Mouse (Mus musculus): ENCODE data around the gene Fgf15. TPM values are rescaled to one million over a fixed set of nuclear protein-coding genes. Genes with fewer than 3 reads are reported as not detected.

The Fgf15 gene
- polyA plus RNA-seq, 1 experiment from 2014 or later: 0.23 TPM

DNA sequence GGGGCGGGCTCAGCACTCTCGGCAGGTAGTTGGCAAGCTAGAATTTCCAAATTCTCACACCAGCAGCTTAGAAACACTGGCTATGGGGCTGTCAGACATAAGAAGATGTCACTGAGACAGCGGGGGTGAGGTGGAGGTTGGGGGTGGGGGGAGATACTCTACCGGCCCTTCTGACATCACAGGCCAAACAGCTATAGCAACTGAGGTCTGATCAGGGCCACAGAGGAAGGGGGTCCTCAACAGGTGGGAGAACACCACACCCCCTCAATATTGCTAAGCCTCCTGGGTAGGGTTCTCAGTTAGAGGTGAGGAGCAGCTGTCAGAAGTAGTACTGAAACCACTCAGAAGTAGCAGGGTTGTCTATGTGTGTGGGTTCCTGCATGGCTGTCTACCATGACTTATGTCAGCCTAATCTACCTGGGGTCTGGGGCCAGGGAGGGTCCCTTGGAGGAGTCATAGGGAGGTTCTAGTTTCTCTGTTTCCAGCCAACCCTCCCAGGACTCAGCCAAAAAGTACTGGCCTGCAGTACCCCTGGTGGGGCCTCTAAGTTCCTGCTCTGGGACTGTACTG is 40.1 kb downstream of the Fgf15 start:
- no peak overlapping the region; the same call in 1 of the 2 replicates for H3K4me2 ChIP-seq (replicated peaks)

GRCm38 (mm10) chr7:144937490-144937889 is 41.2 kb downstream of the Fgf15 start:
- H3K9me3 ChIP-seq: no peaks in the 10 kb centered on the region
- peak overlapping the region; percentile 96 for H3K4me2 ChIP-seq (replicated peaks)
- H3K4me3 ChIP-seq (replicated peaks): peak overlapping the region; percentile 56
- peaks cover 24% of the 10 kb centered on the region for H3K4me1 ChIP-seq (replicated peaks)
- no peak overlapping the region for H3K27ac ChIP-seq
- H3K36me3 ChIP-seq: 0 out of 2 replicates have a peak, but pooled peaks cover 9% of the 10 kb centered on the region
- H3K27me3 ChIP-seq (replicated peaks): peaks cover 21% of the 10 kb centered on the region
- WGBS: under 1% methylated on average over 20 of the region's 20 CpGs
- peak overlapping the region; percentile 56 for H3K9ac ChIP-seq
- ATAC-seq: peak; percentile 26; the same call in 1 of the 2 replicates

More for the DNA sequence above, 40.1 kb downstream of the Fgf15 start:
- Histone ChIP-seq H3K4me3 (replicated peaks) (no peak overlapping the region), H3K4me1 (replicated peaks) (peaks cover 20% of the 10 kb centered on the region; the same call in 1 of the 2 replicates), H3K27me3 (replicated peaks) (peaks cover 17% of the 10 kb centered on the region), H3K9ac (no peak overlapping the region), H3K9me3 (no peaks in the 10 kb centered on the region), H3K36me3 (0 out of 2 replicates have a peak, but pooled peaks cover 9% of the 10 kb centered on the region), H3K27ac (no peak overlapping the region)
- ATAC-seq: no peak
- WGBS: 90% methylated on average over 4 of the region's 4 CpGs

GRCm38 (mm10) chr7:144937899-144938517 is 41.7 kb downstream of the Fgf15 start:
- H3K9me3 ChIP-seq: no peaks in the 10 kb centered on the region
- H3K27ac ChIP-seq: 0 out of 2 replicates have a peak overlapping the region, but pooled peaks have one; percentile 4
- H3K9ac ChIP-seq: peak overlapping the region; percentile 56
- H3K4me3 ChIP-seq (replicated peaks): peak overlapping the region; percentile 56
- 1% methylated on average over 39 of the region's 39 CpGs for WGBS
- peaks cover 25% of the 10 kb centered on the region for H3K27me3 ChIP-seq (replicated peaks)
- no peak for ATAC-seq
- H3K4me1 ChIP-seq (replicated peaks): peaks cover 29% of the 10 kb centered on the region
- H3K36me3 ChIP-seq: 0 out of 2 replicates have a peak, but pooled peaks cover 9% of the 10 kb centered on the region
- peak overlapping the region; percentile 96 for H3K4me2 ChIP-seq (replicated peaks)

GRCm38 (mm10) chr7:144938661-144939343 is 42.5 kb downstream of the Fgf15 start:
- Histone ChIP-seq H3K9ac (peak overlapping the region; percentile 56), H3K4me3 (replicated peaks) (peak overlapping the region; percentile 56), H3K4me2 (replicated peaks) (peak overlapping the region; percentile 96), H3K9me3 (no peaks in the 10 kb centered on the region), H3K4me1 (replicated peaks) (peaks cover 36% of the 10 kb centered on the region), H3K27ac (peak overlapping the region; percentile 77), H3K27me3 (replicated peaks) (peaks cover 25% of the 10 kb centered on the region), H3K36me3 (0 out of 2 replicates have a peak, but pooled peaks cover 9% of the 10 kb centered on the region)
- ATAC-seq: no peak
- under 1% methylated on average over 32 of the region's 32 CpGs for WGBS

- H3K27ac ChIP-seq: peak within 1 kb of the TSS; percentile 77
- peak within 1 kb of the TSS; percentile 96 for H3K4me2 ChIP-seq (replicated peaks)
- peaks cover 36% of the 10 kb centered on the region for H3K4me1 ChIP-seq (replicated peaks)
- 0 out of 2 replicates have a peak, but pooled peaks cover 9% of the 10 kb centered on the region for H3K36me3 ChIP-seq
- peak; percentile 61 for ATAC-seq
- no peaks in the 10 kb centered on the region for H3K9me3 ChIP-seq
- H3K27me3 ChIP-seq (replicated peaks): peaks cover 25% of the 10 kb centered on the region
- WGBS: under 1% methylated on average over 43 of the region's 45 CpGs
- peak within 1 kb of the TSS; percentile 56 for H3K4me3 ChIP-seq (replicated peaks)
- H3K9ac ChIP-seq: peak within 1 kb of the TSS; percentile 56
Measured at GRCm38 (mm10) chr7:144939344-144940002, 43.1 kb downstream of the Fgf15 start, which contains the start of gene Ccnd1. Gene Ccnd1, minus strand, starts transcription at chr7:144939925.

DNA sequence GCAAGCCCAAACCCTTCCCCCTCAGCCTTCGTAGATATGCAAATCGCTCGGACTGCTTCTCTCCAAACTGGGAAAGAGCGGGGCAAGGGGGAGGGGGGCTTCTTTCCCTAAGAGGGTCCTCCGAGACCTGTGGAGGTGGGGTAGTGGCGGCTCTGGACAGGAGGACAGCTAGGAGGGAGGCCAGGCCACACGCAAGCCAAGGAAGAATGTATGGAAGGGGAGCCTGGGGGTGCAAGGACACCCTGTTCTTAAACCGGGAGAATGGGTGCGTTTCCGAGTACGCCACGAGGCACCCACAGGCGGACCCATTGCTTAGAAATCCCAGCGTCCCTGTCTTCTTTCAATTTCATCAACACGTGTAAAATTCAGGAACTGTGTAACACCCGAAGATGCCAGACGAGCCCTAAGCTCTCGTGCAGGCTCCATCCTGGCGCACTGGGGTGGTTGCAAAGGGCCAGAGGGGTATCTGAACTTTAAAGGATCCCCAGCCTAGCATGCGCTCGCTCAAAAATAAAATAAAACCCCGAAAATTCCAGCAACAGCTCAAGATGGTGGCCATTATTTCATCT is 43.8 kb downstream of the Fgf15 start:
- 0 out of 2 replicates have a peak, but pooled peaks cover 7% of the 10 kb centered on the region for H3K36me3 ChIP-seq
- peak; percentile 13; the same call in 1 of the 2 replicates for ATAC-seq
- 2% methylated on average over 22 of the region's 22 CpGs for WGBS
- peak overlapping the region; percentile 96 for H3K4me2 ChIP-seq (replicated peaks)
- peak overlapping the region; percentile 74 for H3K27ac ChIP-seq
- H3K4me1 ChIP-seq (replicated peaks): peaks cover 36% of the 10 kb centered on the region
- H3K9me3 ChIP-seq: no peaks in the 10 kb centered on the region
- peaks cover 25% of the 10 kb centered on the region for H3K27me3 ChIP-seq (replicated peaks)
- peak overlapping the region; percentile 56 for H3K4me3 ChIP-seq (replicated peaks)
- H3K9ac ChIP-seq: peak overlapping the region; percentile 36

DNA sequence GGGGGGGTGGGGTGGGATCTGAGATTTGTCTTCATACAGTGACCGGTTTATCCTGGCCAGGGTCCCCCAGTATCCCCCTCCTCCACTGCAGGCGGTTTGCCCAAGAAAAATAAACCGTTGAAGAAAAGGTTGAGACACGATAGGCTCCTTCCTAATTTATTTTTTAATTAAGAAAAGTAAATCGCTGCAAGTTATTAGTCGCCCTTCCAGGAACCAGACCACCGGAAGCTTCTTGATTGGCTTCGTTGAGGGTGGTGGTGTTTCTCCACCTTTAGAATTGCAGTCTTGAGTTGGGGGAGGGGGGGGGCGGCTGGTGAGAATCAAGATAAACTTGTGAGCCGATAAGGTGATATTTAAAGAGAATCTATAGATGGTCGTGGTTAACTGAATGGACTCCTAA is 44.3 kb downstream of the Fgf15 start:
- Histone ChIP-seq H3K9ac (peak overlapping the region; percentile 36; the same call in 1 of the 2 replicates), H3K36me3 (0 out of 2 replicates have a peak, but pooled peaks cover 7% of the 10 kb centered on the region), H3K4me1 (replicated peaks) (peaks cover 36% of the 10 kb centered on the region), H3K4me3 (replicated peaks) (peak overlapping the region; percentile 56; the same call in 1 of the 2 replicates), H3K27me3 (replicated peaks) (peaks cover 25% of the 10 kb centered on the region), H3K9me3 (no peaks in the 10 kb centered on the region), H3K27ac (peak overlapping the region; percentile 74; the same call in 1 of the 2 replicates), H3K4me2 (replicated peaks) (peak overlapping the region; percentile 96)
- no peak for ATAC-seq
- 5% methylated on average over 11 of the region's 11 CpGs for WGBS

DNA sequence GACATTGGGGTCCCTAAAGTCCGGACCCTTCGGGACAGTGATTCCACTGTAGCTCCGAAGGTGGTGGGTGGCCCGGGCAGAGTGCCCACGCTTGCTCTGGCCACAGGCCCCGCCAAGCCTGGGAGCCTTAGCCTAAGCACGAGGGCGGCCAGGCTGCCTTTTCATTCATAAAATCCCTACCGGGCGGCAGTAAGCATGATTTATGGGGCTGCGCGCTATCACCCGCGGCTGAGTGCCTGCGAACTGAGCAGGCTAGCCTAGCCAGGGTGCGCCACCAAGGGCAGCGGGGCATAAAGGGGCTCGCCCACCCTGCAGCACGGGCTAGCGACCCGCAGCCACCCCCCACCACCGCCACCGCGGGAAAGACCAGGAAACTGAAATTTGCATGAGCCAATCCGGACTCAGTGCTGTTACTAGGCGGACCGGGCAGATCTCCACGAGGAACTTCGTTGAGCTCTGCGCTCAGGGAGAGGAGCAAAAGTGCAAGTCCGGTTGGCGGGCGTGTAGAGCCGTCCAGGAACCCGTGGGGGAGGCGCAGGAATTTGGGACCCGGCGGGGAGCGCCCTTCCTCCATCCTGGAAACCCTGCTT is 45.0 kb downstream of the Fgf15 start:
- ATAC-seq: peak; percentile 83
- H3K4me2 ChIP-seq (replicated peaks): peak overlapping the region; percentile 96
- WGBS: under 1% methylated on average over 39 of the region's 39 CpGs

GRCm38 (mm10) chr7:144942071-144942743 is 45.9 kb downstream of the Fgf15 start:
- Histone ChIP-seq H3K27ac (peak overlapping the region; percentile 92; the same call in 1 of the 2 replicates), H3K4me2 (replicated peaks) (peak overlapping the region; percentile 96), H3K4me3 (replicated peaks) (peak overlapping the region; percentile 64), H3K9ac (peak overlapping the region; percentile 47), H3K4me1 (replicated peaks) (peaks cover 32% of the 10 kb centered on the region), H3K27me3 (replicated peaks) (peaks cover 25% of the 10 kb centered on the region), H3K9me3 (no peaks in the 10 kb centered on the region), H3K36me3 (no peaks in the 10 kb centered on the region)
- 0 out of 2 replicates have a peak, but pooled peaks have one; percentile 2 for ATAC-seq
- 1% methylated on average over 35 of the region's 35 CpGs for WGBS

More for the DNA sequence above, 45.0 kb downstream of the Fgf15 start:
- Histone ChIP-seq H3K36me3 (0 out of 2 replicates have a peak, but pooled peaks cover 7% of the 10 kb centered on the region), H3K27ac (peak overlapping the region; percentile 92), H3K4me1 (replicated peaks) (peaks cover 36% of the 10 kb centered on the region), H3K4me3 (replicated peaks) (peak overlapping the region; percentile 64), H3K9ac (peak overlapping the region; percentile 68), H3K9me3 (no peaks in the 10 kb centered on the region), H3K27me3 (replicated peaks) (peaks cover 25% of the 10 kb centered on the region)

GRCm38 (mm10) chr7:144942744-144943135 is 46.4 kb downstream of the Fgf15 start:
- WGBS: 2% methylated on average over 20 of the region's 20 CpGs
- 0 out of 2 replicates have a peak overlapping the region, but pooled peaks have one; percentile 92 for H3K27ac ChIP-seq
- peak overlapping the region; percentile 47 for H3K9ac ChIP-seq
- H3K36me3 ChIP-seq: no peaks in the 10 kb centered on the region
- H3K4me1 ChIP-seq (replicated peaks): peaks cover 32% of the 10 kb centered on the region
- no peak for ATAC-seq
- no peaks in the 10 kb centered on the region for H3K9me3 ChIP-seq
- H3K27me3 ChIP-seq (replicated peaks): peaks cover 25% of the 10 kb centered on the region
- H3K4me2 ChIP-seq (replicated peaks): peak overlapping the region; percentile 96
- H3K4me3 ChIP-seq (replicated peaks): peak overlapping the region; percentile 64

Data from intestine, embryonic 15.5 days (tissue).